Mouse (Mus musculus) limb, embryonic 11.5 days (tissue): ENCODE data around the gene Mettl27. TPM values are rescaled to one million over a fixed set of nuclear protein-coding genes. Genes with fewer than 3 reads are reported as not detected.
A peak's percentile ranks its signal among the peaks of the same experiment; 100 is the strongest.

Source experiments
- ATAC-seq: fragments of 200-750 bp; cut with Nextera tagmentation; 2 replicates; pipeline ENCODE4 v1.8.0; 2017; ENCODE audit warnings: low read depth; ENCODE audit not compliant: insufficient number of reproducible peaks, low FRiP score, low TSS enrichment
- DNase-seq: peaks from one replicate; pipeline ENCODE4 v3.0.0-alpha.2; 2015; ENCODE audit warnings: low spot score
- H3K27ac ChIP-seq: fragments of 300-500 bp; sonication (generic); replicated peaks from 2 replicates; pipeline ENCODE4 v1.5.1; 2014; ENCODE audit warnings: low read depth, mild to moderate bottlenecking, low read length
- H3K27me3 ChIP-seq: fragments of 300-500 bp; sonication (generic); 2 replicates; pipeline ENCODE4 v1.6.1; 2014; ENCODE audit warnings: mild to moderate bottlenecking, low read length, mixed read lengths; ENCODE audit not compliant: control insufficient read depth, insufficient read depth
- H3K36me3 ChIP-seq: fragments of 300-500 bp; sonication (generic); 2 replicates; pipeline ENCODE4 v1.6.1; 2014; ENCODE audit warnings: mild to moderate bottlenecking, low read length, moderate library complexity, mixed read lengths; ENCODE audit not compliant: control insufficient read depth, insufficient read depth
- H3K4me1 ChIP-seq: fragments of 300-500 bp; sonication (generic); 2 replicates; pipeline ENCODE4 v1.6.1; 2014; ENCODE audit warnings: low read length, mixed read lengths; ENCODE audit not compliant: control insufficient read depth, insufficient read depth
- H3K4me2 ChIP-seq: fragments of 300-500 bp; sonication (generic); 2 replicates; pipeline ENCODE4 v1.6.1; 2014; ENCODE audit warnings: low read depth, mild to moderate bottlenecking, moderate library complexity; ENCODE audit not compliant: severe bottlenecking
- H3K4me3 ChIP-seq: fragments of 300-500 bp; sonication (generic); 2 replicates; pipeline ENCODE4 v1.5.1; 2014; ENCODE audit warnings: low read depth, low read length
- H3K9ac ChIP-seq: fragments of 300-500 bp; sonication (generic); 2 replicates; pipeline ENCODE4 v1.6.1; 2014; ENCODE audit warnings: mild to moderate bottlenecking, low read length
- H3K9me3 ChIP-seq: fragments of 300-500 bp; sonication (generic); 2 replicates; pipeline ENCODE4 v1.6.1; 2016; ENCODE audit warnings: low read length; ENCODE audit not compliant: control insufficient read depth
- WGBS: fragments of 180-500 bp; shearing (Covaris S2); extraction: QIAGEN DNeasy Blood & Tissue Kit; methylation state at CpG from one replicate; pipeline ENCODE4 v1.1.7; 2014; 5-methylcytosine and 5-hydroxymethylcytosine counted together
- polyA plus RNA-seq: library from polyadenylated mRNA; unstranded; fragments of >200 nt; fragmentation: Nextera tagmentation; extraction: Ambion mirVana; gene quantifications from 2 replicates; pipeline ENCODE4 v1.2.1, GENCODE M21; 2014

Mettl27 gene
- polyA plus RNA-seq, 1 experiment from 2014 or later = 17.2 TPM

- no peak overlapping the region for H3K4me3 ChIP-seq
- no peak overlapping the region for H3K9ac ChIP-seq
- peaks cover 8% of the 10 kb centered on the region for H3K4me1 ChIP-seq
- WGBS = 3% methylated on average over 33 of the region's 33 CpGs
- no peaks in the 10 kb centered on the region for H3K27me3 ChIP-seq
- no peak overlapping the region for H3K27ac ChIP-seq
- DNase-seq (peak; percentile 52), ATAC-seq (peak; percentile 66)
- no peaks in the 10 kb centered on the region for H3K36me3 ChIP-seq
- H3K4me2 ChIP-seq = peak overlapping the region; percentile 43
- H3K9me3 ChIP-seq = no peaks in the 10 kb centered on the region
Measured at GRCm38 (mm10) chr5:134965852-134966821, 34.0 kb downstream of the Mettl27 start.

- Histone ChIP-seq H3K9me3 (no peaks in the 10 kb centered on the region), H3K4me1 (peaks cover 8% of the 10 kb centered on the region), H3K4me2 (no peak overlapping the region), H3K9ac (no peak overlapping the region), H3K36me3 (no peaks in the 10 kb centered on the region), H3K27ac (no peak overlapping the region), H3K27me3 (no peaks in the 10 kb centered on the region), H3K4me3 (no peak overlapping the region)
- ATAC-seq (no peak), DNase-seq (no peak)
- 54% methylated on average over 20 of the region's 20 CpGs for WGBS
Measured at GRCm38 (mm10) chr5:134967164-134967944, 35.2 kb downstream of the Mettl27 start.

DNA sequence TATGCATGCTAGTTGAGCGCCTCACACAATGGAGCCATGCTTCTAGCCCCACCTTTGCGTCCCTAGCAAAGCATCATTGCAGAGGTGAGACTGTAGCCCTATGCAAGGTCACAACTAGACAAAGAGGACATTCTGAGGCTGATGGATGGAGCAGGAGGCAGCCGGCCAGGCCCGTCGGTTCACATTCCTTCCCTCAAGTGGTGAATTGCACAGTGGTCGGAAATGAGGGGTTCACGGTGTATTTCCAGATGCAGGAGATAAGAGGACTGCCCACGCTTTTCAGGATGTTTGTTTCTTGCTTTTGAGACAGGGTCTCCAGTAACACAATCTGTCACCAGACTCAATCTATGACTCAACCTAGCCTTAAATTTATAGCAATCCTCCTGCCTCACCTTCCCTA, 38.5 kb downstream of the Mettl27 start:
- Histone ChIP-seq H3K4me3 (no peak overlapping the region), H3K36me3 (no peaks in the 10 kb centered on the region), H3K4me1 (peaks cover 8% of the 10 kb centered on the region), H3K27ac (no peak overlapping the region), H3K4me2 (no peak overlapping the region), H3K9me3 (no peaks in the 10 kb centered on the region), H3K9ac (no peak overlapping the region), H3K27me3 (no peaks in the 10 kb centered on the region)
- WGBS = 70% methylated on average over 8 of the region's 8 CpGs
- DNase-seq (no peak), ATAC-seq (no peak)

DNA sequence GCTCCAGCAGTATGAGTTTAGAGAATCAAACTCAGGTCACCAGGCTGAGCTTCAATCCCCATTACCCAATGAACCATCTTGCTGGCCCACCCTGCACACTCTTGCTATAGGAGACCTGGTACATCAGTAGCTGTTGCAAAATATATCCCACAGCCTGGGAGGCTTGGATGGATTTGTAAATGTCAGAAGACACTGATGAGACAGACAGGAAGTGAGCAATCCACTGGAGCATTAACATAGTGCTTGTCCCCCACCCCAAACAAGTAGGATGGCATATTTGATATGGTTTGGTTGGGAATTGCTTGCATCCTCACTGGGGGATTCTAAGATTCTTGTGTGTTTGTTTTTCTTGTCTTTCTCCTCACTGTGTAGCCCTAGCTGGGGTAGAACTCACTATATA, 40.9 kb downstream of the Mettl27 start:
- DNase-seq = no peak
- H3K9ac ChIP-seq = no peak overlapping the region
- no peaks in the 10 kb centered on the region for H3K36me3 ChIP-seq
- H3K4me1 ChIP-seq = no peaks in the 10 kb centered on the region
- no peak overlapping the region for H3K4me2 ChIP-seq
- H3K27me3 ChIP-seq = no peaks in the 10 kb centered on the region
- H3K9me3 ChIP-seq = no peaks in the 10 kb centered on the region
- ATAC-seq = no peak
- H3K4me3 ChIP-seq = no peak overlapping the region
- H3K27ac ChIP-seq = no peak overlapping the region

- WGBS = 89% methylated on average over 7 of the region's 7 CpGs
- no peaks in the 10 kb centered on the region for H3K4me1 ChIP-seq
- no peak for DNase-seq
- H3K9ac ChIP-seq = no peak overlapping the region
- no peaks in the 10 kb centered on the region for H3K27me3 ChIP-seq
- H3K36me3 ChIP-seq = no peaks in the 10 kb centered on the region
- H3K9me3 ChIP-seq = no peaks in the 10 kb centered on the region
- H3K4me3 ChIP-seq = no peak overlapping the region
- ATAC-seq = no peak
- H3K27ac ChIP-seq = no peak overlapping the region
- H3K4me2 ChIP-seq = no peak overlapping the region
Measured at GRCm38 (mm10) chr5:134973526-134973925, 41.4 kb downstream of the Mettl27 start.

- Histone ChIP-seq H3K4me2 (no peak overlapping the region), H3K36me3 (no peaks in the 10 kb centered on the region), H3K9ac (no peak overlapping the region), H3K9me3 (no peaks in the 10 kb centered on the region), H3K4me3 (no peak overlapping the region), H3K27ac (no peak overlapping the region), H3K27me3 (no peaks in the 10 kb centered on the region), H3K4me1 (no peaks in the 10 kb centered on the region)
- no peak for DNase-seq
- WGBS = 73% methylated on average over 7 of the region's 7 CpGs
- no peak for ATAC-seq
Measured at GRCm38 (mm10) chr5:134974294-134974693, 42.1 kb downstream of the Mettl27 start.

GRCm38 (mm10) chr5:134974921-134975320, 42.8 kb downstream of the Mettl27 start:
- Histone ChIP-seq H3K9me3 (no peaks in the 10 kb centered on the region), H3K36me3 (no peaks in the 10 kb centered on the region), H3K27me3 (no peaks in the 10 kb centered on the region), H3K9ac (no peak overlapping the region), H3K27ac (no peak overlapping the region), H3K4me3 (no peak overlapping the region), H3K4me2 (no peak overlapping the region), H3K4me1 (no peaks in the 10 kb centered on the region)
- ATAC-seq (no peak), DNase-seq (no peak)
- 71% methylated on average over 2 of the region's 2 CpGs for WGBS

DNA sequence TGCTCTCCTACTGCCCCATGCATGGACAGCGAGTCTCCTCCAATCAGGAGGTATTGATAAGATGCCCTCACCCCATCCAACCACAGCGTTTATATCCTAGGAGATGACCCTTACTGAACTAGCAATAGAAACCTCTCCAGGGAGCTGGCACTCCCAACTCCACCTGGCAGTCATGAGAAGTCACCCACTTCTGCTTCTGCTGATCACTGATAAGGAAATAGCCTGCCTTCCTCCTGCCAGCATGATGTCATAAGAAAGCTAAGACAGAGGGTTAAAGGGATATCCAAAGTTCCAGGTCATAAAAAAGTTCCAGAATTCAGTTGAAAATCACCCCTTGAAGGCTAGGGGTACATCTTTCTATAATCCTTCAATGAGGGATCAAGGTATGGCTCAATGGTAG, 44.0 kb downstream of the Mettl27 start:
- no peak overlapping the region for H3K27ac ChIP-seq
- ATAC-seq = no peak
- no peak overlapping the region for H3K9ac ChIP-seq
- no peaks in the 10 kb centered on the region for H3K27me3 ChIP-seq
- WGBS = 93% methylated on average over 2 of the region's 2 CpGs
- H3K9me3 ChIP-seq = no peaks in the 10 kb centered on the region
- no peak overlapping the region for H3K4me3 ChIP-seq
- DNase-seq = no peak
- H3K4me1 ChIP-seq = no peaks in the 10 kb centered on the region
- no peak overlapping the region for H3K4me2 ChIP-seq
- H3K36me3 ChIP-seq = no peaks in the 10 kb centered on the region
